13 mouse cellular contexts compared by ENCODE assay signal in genomic region chr4:59764950-59765349, GRCm38 (mm10). TPM values are rescaled to one million over a fixed set of nuclear protein-coding genes. Genes with fewer than 3 reads are reported as not detected.
A peak's percentile ranks its signal among the peaks of the same experiment; 100 is the strongest.
DNase-seq lines count a peak whose midpoint lies in the region; ATAC-seq and TF ChIP-seq lines count a peak whose summit lies in the region.
"Had no signal": no experiment of that assay in that cellular context is flagged by ENCODE, and none has a peak within 500 bp of the region (broad histone marks: within the 10 kb centered on the region; RNA-seq: fewer than 3 reads in every experiment).

No protein-coding gene starts in this region.

- WGBS in heart, postnatal 0 days = 35% methylated on average over 7 of the region's 7 CpGs
- 49% methylated on average over 7 of the region's 7 CpGs for WGBS in heart, embryonic 11.5 days (ENCODE audit: insufficient replicate concordance)
- WGBS in embryonic facial prominence, embryonic 12.5 days = 66% methylated on average over 7 of the region's 7 CpGs
- 60% methylated on average over 7 of the region's 7 CpGs for WGBS in intestine, embryonic 16.5 days
- 80% methylated on average over 7 of the region's 7 CpGs for WGBS in thymus, adult 2 months

- peak overlapping the region; percentile 13; the same call in 1 of the 2 replicates for H3K4me2 ChIP-seq in heart, postnatal 0 days (ENCODE audit: low read depth, low read length)
- H3K4me2 ChIP-seq in heart, embryonic 11.5 days = no peak overlapping the region
- H3K4me2 ChIP-seq in embryonic facial prominence, embryonic 12.5 days (replicated peaks) = 0 out of 2 replicates have a peak overlapping the region, but pooled peaks have one; percentile 12
- H3K4me2 ChIP-seq in intestine, embryonic 16.5 days (ENCODE audit: low read depth, low read length) = no peak overlapping the region
- H3K4me2 ChIP-seq: midbrain, embryonic 12.5 days had no signal

- TF ChIP-seq POLR2A in thymus, adult 2 months (IDR thresholded peaks at IDR 0.05; ENCODE audit: control insufficient read depth, extremely low read depth, insufficient read depth, low read length, poor library complexity) = no peak

- no peak for DNase-seq in heart, postnatal 0 days (ENCODE audit: low spot score)
- no peak for DNase-seq in thymus, adult 2 months
- no peak for DNase-seq in adrenal gland, postnatal 4 days (ENCODE audit: low spot score in 2 of 2)
- no peak for DNase-seq in MN1 (ENCODE audit: low spot score)
- DNase-seq: cerebellum, postnatal 14 days; gastrocnemius, postnatal 25 days; right cerebral cortex, adult 18-20 months; thymus, adult 18-20 months had no signal

- H3K27ac ChIP-seq in heart, postnatal 0 days (ENCODE audit: low read depth) = peak overlapping the region; percentile 72
- no peak overlapping the region; the same call in 1 of the 2 replicates for H3K27ac ChIP-seq in heart, embryonic 11.5 days (ENCODE audit: low read depth, low read length)
- peak overlapping the region; percentile 57 for H3K27ac ChIP-seq in embryonic facial prominence, embryonic 12.5 days
- peak overlapping the region; percentile 57; the same call in 1 of the 2 replicates for H3K27ac ChIP-seq in intestine, embryonic 16.5 days (ENCODE audit: low read length)
- no peak overlapping the region for H3K27ac ChIP-seq in thymus, adult 2 months (ENCODE audit: control insufficient read depth, insufficient read depth, low read length)

- H3K9ac ChIP-seq in heart, postnatal 0 days (replicated peaks; ENCODE audit: low read depth, low read length) = no peak overlapping the region
- H3K9ac ChIP-seq in heart, embryonic 11.5 days (ENCODE audit: low read depth, low read length) = no peak overlapping the region
- no peak overlapping the region for H3K9ac ChIP-seq in embryonic facial prominence, embryonic 12.5 days
- H3K9ac ChIP-seq in intestine, embryonic 16.5 days (ENCODE audit: low read depth, low read length) = no peak overlapping the region
- H3K9ac ChIP-seq: midbrain, embryonic 12.5 days had no signal

- no peak overlapping the region for H3K4me3 ChIP-seq in heart, postnatal 0 days (ENCODE audit: low read depth, low read length)
- H3K4me3 ChIP-seq in heart, embryonic 11.5 days (ENCODE audit: low read depth, low read length) = no peak overlapping the region
- H3K4me3 ChIP-seq in E14TG2a.4 (replicated peaks; ENCODE audit: low read length) = peak overlapping the region; percentile 41
- no peak overlapping the region for H3K4me3 ChIP-seq in embryonic facial prominence, embryonic 12.5 days
- H3K4me3 ChIP-seq in intestine, embryonic 16.5 days (ENCODE audit: low read length) = no peak overlapping the region
- H3K4me3 ChIP-seq in thymus, adult 2 months (ENCODE audit: control insufficient read depth, insufficient read depth, low read length) = no peak overlapping the region
- H3K4me3 ChIP-seq: midbrain, embryonic 12.5 days had no signal

- H3K4me1 ChIP-seq in heart, postnatal 0 days (ENCODE audit: control insufficient read depth, insufficient read depth) = peaks cover 7% of the 10 kb centered on the region
- no peaks in the 10 kb centered on the region for H3K4me1 ChIP-seq in heart, embryonic 11.5 days (ENCODE audit: control insufficient read depth, insufficient read depth, low read length)
- peaks cover 24% of the 10 kb centered on the region for H3K4me1 ChIP-seq in E14TG2a.4 (replicated peaks; ENCODE audit: low read depth, low read length)
- H3K4me1 ChIP-seq in embryonic facial prominence, embryonic 12.5 days = peaks cover 16% of the 10 kb centered on the region
- H3K4me1 ChIP-seq in intestine, embryonic 16.5 days (ENCODE audit: control insufficient read depth, insufficient read depth, low read length) = peaks cover 5% of the 10 kb centered on the region; the same call in 1 of the 2 replicates
- H3K4me1 ChIP-seq in thymus, adult 2 months (replicated peaks; ENCODE audit: control insufficient read depth, insufficient read depth, low read length) = 0 out of 2 replicates have a peak, but pooled peaks cover 2% of the 10 kb centered on the region

- TF ChIP-seq EP300 in heart, postnatal 0 days (IDR thresholded peaks at IDR 0.05; ENCODE audit: low read depth) = no peak

- no peaks in the 10 kb centered on the region for H3K27me3 ChIP-seq in heart, postnatal 0 days (ENCODE audit: control insufficient read depth, insufficient read depth, low read length)
- H3K27me3 ChIP-seq in heart, embryonic 11.5 days (ENCODE audit: control insufficient read depth, insufficient read depth, low read length) = no peaks in the 10 kb centered on the region
- no peaks in the 10 kb centered on the region for H3K27me3 ChIP-seq in E14TG2a.4 (ENCODE audit: insufficient read depth, low read length)
- H3K27me3 ChIP-seq in embryonic facial prominence, embryonic 12.5 days = no peaks in the 10 kb centered on the region
- no peaks in the 10 kb centered on the region for H3K27me3 ChIP-seq in intestine, embryonic 16.5 days (replicated peaks; ENCODE audit: control insufficient read depth, insufficient read depth, low read length)
- no peaks in the 10 kb centered on the region for H3K27me3 ChIP-seq in thymus, adult 2 months (ENCODE audit: control insufficient read depth, insufficient read depth, low read length)
- H3K27me3 ChIP-seq: midbrain, embryonic 12.5 days had no signal

- H3K36me3 ChIP-seq in heart, postnatal 0 days (replicated peaks; ENCODE audit: control insufficient read depth, insufficient read depth, low read length) = peaks cover under 1% of the 10 kb centered on the region; the same call in 1 of the 2 replicates
- no peaks in the 10 kb centered on the region for H3K36me3 ChIP-seq in heart, embryonic 11.5 days (ENCODE audit: control insufficient read depth, insufficient read depth, low read length)
- peaks cover 17% of the 10 kb centered on the region for H3K36me3 ChIP-seq in E14TG2a.4 (ENCODE audit: insufficient read depth, low read length)
- H3K36me3 ChIP-seq in embryonic facial prominence, embryonic 12.5 days = peaks cover 6% of the 10 kb centered on the region; the same call in 1 of the 2 replicates
- no peaks in the 10 kb centered on the region for H3K36me3 ChIP-seq in intestine, embryonic 16.5 days (ENCODE audit: control insufficient read depth, insufficient read depth, low read length)
- H3K36me3 ChIP-seq in thymus, adult 2 months (ENCODE audit: control insufficient read depth, insufficient read depth, low read length) = peaks cover 13% of the 10 kb centered on the region

- 0 out of 2 replicates have a peak, but pooled peaks have one; percentile 13 for ATAC-seq in heart, postnatal 0 days (ENCODE audit: insufficient read depth, low read depth)
- no peak for ATAC-seq in heart, embryonic 11.5 days (replicated peaks; ENCODE audit: insufficient number of reproducible peaks, low FRiP score, low TSS enrichment)
- no peak for ATAC-seq in embryonic facial prominence, embryonic 12.5 days (ENCODE audit: insufficient number of reproducible peaks, insufficient read depth, low FRiP score, low TSS enrichment)
- 0 out of 2 replicates have a peak, but pooled peaks have one; percentile 24 for ATAC-seq in intestine, embryonic 16.5 days

- H3K9me3 ChIP-seq in heart, postnatal 0 days (replicated peaks; ENCODE audit: control insufficient read depth, low read length) = no peaks in the 10 kb centered on the region
- no peaks in the 10 kb centered on the region for H3K9me3 ChIP-seq in heart, embryonic 11.5 days (replicated peaks; ENCODE audit: control insufficient read depth, low read length)
- H3K9me3 ChIP-seq in E14TG2a.4 (ENCODE audit: low read length) = no peaks in the 10 kb centered on the region
- H3K9me3 ChIP-seq in embryonic facial prominence, embryonic 12.5 days = no peaks in the 10 kb centered on the region
- no peaks in the 10 kb centered on the region for H3K9me3 ChIP-seq in intestine, embryonic 16.5 days (ENCODE audit: control insufficient read depth, low read length)
- H3K9me3 ChIP-seq: midbrain, embryonic 12.5 days had no signal

- no peak for TF ChIP-seq CTCF in heart, postnatal 0 days (IDR thresholded peaks at IDR 0.05; ENCODE audit: low read depth)
- no peak for TF ChIP-seq CTCF in E14TG2a.4 (conservative IDR thresholded peaks at IDR 0.05; ENCODE audit: low read length)
- no peak for TF ChIP-seq CTCF in thymus, adult 2 months (IDR thresholded peaks at IDR 0.05; ENCODE audit: borderline replicate concordance, control insufficient read depth, extremely low read depth, insufficient read depth, low read length, poor library complexity)

RNA-seq across cellular contexts. Expression of gene Inip, which starts 36.4 kb away (rescaled TPM):
- 10.3 and 17.3 TPM in 2 replicates for total RNA-seq in heart, postnatal 0 days (2014; rRNA removed; ENCODE audit: low replicate concordance)
- 23.6 and 25.2 TPM in 2 replicates for polyA plus RNA-seq in heart, postnatal 0 days (2015; fragmentation: Nextera tagmentation; extraction: Ambion mirVana)
- 49.4 and 50.4 TPM in 2 replicates for polyA plus RNA-seq in heart, embryonic 11.5 days (2014; fragmentation: Nextera tagmentation; extraction: Ambion mirVana)
- 71.7 and 78.2 TPM in 2 replicates for polyA plus RNA-seq in embryonic facial prominence, embryonic 12.5 days (2016; fragmentation: Nextera tagmentation; extraction: Ambion mirVana)
- polyA plus RNA-seq in intestine, embryonic 16.5 days (2015; fragmentation: Nextera tagmentation; extraction: Ambion mirVana) = 33.3 and 37.6 TPM in 2 replicates
- polyA plus RNA-seq in thymus, adult 2 months (2012; rRNA removed) = 26.7 and 27.8 TPM in 2 replicates
- total RNA-seq in adrenal gland, postnatal 4 days (2021) = 10 to 100 TPM; 21.8 to 24.1 TPM

RNA-seq across cellular contexts. Expression of gene Snx30, which starts 40.7 kb away (rescaled TPM):
- 3.7 and 4.5 TPM in 2 replicates for total RNA-seq in heart, postnatal 0 days (2014; rRNA removed; ENCODE audit: low replicate concordance)
- 2.9 and 3.3 TPM in 2 replicates for polyA plus RNA-seq in heart, postnatal 0 days (2015; fragmentation: Nextera tagmentation; extraction: Ambion mirVana)
- polyA plus RNA-seq in heart, embryonic 11.5 days (2014; fragmentation: Nextera tagmentation; extraction: Ambion mirVana) = 4.9 and 5.7 TPM in 2 replicates
- polyA plus RNA-seq in embryonic facial prominence, embryonic 12.5 days (2016; fragmentation: Nextera tagmentation; extraction: Ambion mirVana) = 13.9 and 14.0 TPM in 2 replicates
- 4.3 and 5.2 TPM in 2 replicates for polyA plus RNA-seq in intestine, embryonic 16.5 days (2015; fragmentation: Nextera tagmentation; extraction: Ambion mirVana)
- 6.1 and 7.8 TPM in 2 replicates for polyA plus RNA-seq in thymus, adult 2 months (2012; rRNA removed)
- total RNA-seq in adrenal gland, postnatal 4 days (2021) = 10 to 100 TPM; 13.2 to 14.0 TPM

Comparison
In these comparisons a context has a peak if more than half of its experiments do, and no peak if none do; other contexts are left out.
1. ATAC-seq: peak in heart, postnatal 0 days (single experiment) and intestine, embryonic 16.5 days (single experiment); none in heart, embryonic 11.5 days (single experiment) and embryonic facial prominence, embryonic 12.5 days (single experiment).
2. H3K27ac ChIP-seq: peak in heart, postnatal 0 days (single experiment), embryonic facial prominence, embryonic 12.5 days (single experiment) and intestine, embryonic 16.5 days (single experiment); none in heart, embryonic 11.5 days (single experiment) and thymus, adult 2 months (single experiment).
3. H3K4me2 ChIP-seq: peak in heart, postnatal 0 days (single experiment) and embryonic facial prominence, embryonic 12.5 days (single experiment); none in heart, embryonic 11.5 days (single experiment) and intestine, embryonic 16.5 days (single experiment).